12 mouse cellular contexts compared by ENCODE assay signal in genomic region chr16:32688770-32689169, GRCm38 (mm10). TPM values are rescaled to one million over a fixed set of nuclear protein-coding genes. Genes with fewer than 3 reads are reported as not detected.
DNase-seq lines count a peak whose midpoint lies in the region; ATAC-seq lines count a peak whose summit lies in the region.
"Had no signal": no experiment of that assay in that cellular context is flagged by ENCODE, and none has a peak within 500 bp of the region (broad histone marks: within the 10 kb centered on the region; RNA-seq: fewer than 3 reads in every experiment).

No protein-coding gene starts in this region.

- peak; percentile 73 to 78 for DNase-seq in adrenal gland, adult (ENCODE audit: inconsistent age in 2 of 2, low spot score in 1 of 2)
- DNase-seq in adrenal gland, adult 18-20 months (ENCODE audit: low spot score in 2 of 2), result no peak
- DNase-seq in layer of hippocampus, adult 9-11 months, result peak; percentile 84
- DNase-seq in left cerebral cortex, postnatal 25 days (ENCODE audit: low spot score in 2 of 2), result no peak
- no peak for DNase-seq in retina, postnatal 1 day
- DNase-seq in spleen, adult 12 weeks (ENCODE audit: low spot score), result no peak
- DNase-seq: cerebellum, adult 9-11 months had no signal

- no peaks in the 10 kb centered on the region for H3K36me3 ChIP-seq in megakaryocyte, embryonic 14.5 days (replicated peaks; ENCODE audit: low read length)
- H3K36me3 ChIP-seq: midbrain, embryonic 12.5 days had no signal

- H3K4me1 ChIP-seq in megakaryocyte, embryonic 14.5 days, result peaks cover 48% of the 10 kb centered on the region
- H3K4me1 ChIP-seq: midbrain, embryonic 12.5 days had no signal

- no peaks in the 10 kb centered on the region for H3K9me3 ChIP-seq in megakaryocyte, embryonic 14.5 days
- H3K9me3 ChIP-seq: midbrain, embryonic 12.5 days had no signal

- H3K4me3 ChIP-seq in megakaryocyte, embryonic 14.5 days (replicated peaks), result peak overlapping the region; percentile 86
- H3K4me3 ChIP-seq: midbrain, embryonic 12.5 days had no signal

- intact Hi-C loops in left cerebral cortex, postnatal 25 days (cut with DNase I), result loop anchor here (1.0 kb wide), 1 partner anchor 50 kb away; no protein-coding TSS in a partner anchor

- no peak for ATAC-seq in megakaryocyte, adult 5-6 weeks (ENCODE audit: poor library complexity, severe bottlenecking)

- H3K27me3 ChIP-seq in megakaryocyte, embryonic 14.5 days (replicated peaks), result peaks cover 3% of the 10 kb centered on the region
- H3K27me3 ChIP-seq: midbrain, embryonic 12.5 days had no signal

RNA-seq across cellular contexts. Expression of gene Tnk2, which starts 45.1 kb away (rescaled TPM):
- total RNA-seq in adrenal gland, adult 18-20 months (2021), result 10 to 100 TPM; 29.9 to 33.1 TPM
- 230 and 1,256 TPM in 2 replicates for polyA plus RNA-seq in megakaryocyte, embryonic 14.5 days (2012; ENCODE audit: insufficient read depth, low replicate concordance)
- total RNA-seq in megakaryocyte, adult 5-6 weeks (2015), result 5.5 and 12.0 TPM in 2 replicates
- 6.4 and 8.6 TPM in 2 replicates for total RNA-seq in megakaryocyte, adult 5-6 weeks (2017)
- total RNA-seq in left cerebral cortex, postnatal 25 days (2021), result 100 to 1,000 TPM; 179 to 184 TPM

RNA-seq across cellular contexts. Expression of gene Muc4, which starts 46.9 kb away (rescaled TPM):
- total RNA-seq in adrenal gland, adult 18-20 months (2021), result not detected
- not detected in 2 replicates for polyA plus RNA-seq in megakaryocyte, embryonic 14.5 days (2012; ENCODE audit: insufficient read depth, low replicate concordance)
- total RNA-seq in megakaryocyte, adult 5-6 weeks (2015), result not detected in 2 replicates
- total RNA-seq in megakaryocyte, adult 5-6 weeks (2017), result not detected in 2 replicates
- total RNA-seq in left cerebral cortex, postnatal 25 days (2021), result not detected
- total RNA-seq: left cerebral cortex, adult 18-20 months; MEL had no signal

Comparison
In these comparisons a context has a peak if more than half of its experiments do, and no peak if none do; other contexts are left out.
1. DNase-seq: peak in adrenal gland, adult (2 of 2) and layer of hippocampus, adult 9-11 months (single experiment); none in adrenal gland, adult 18-20 months (0 of 2), left cerebral cortex, postnatal 25 days (0 of 2), retina, postnatal 1 day (single experiment) and spleen, adult 12 weeks (single experiment).
2. RNA of gene Tnk2, which starts 45.1 kb away (total RNA-seq): 179 to 184 TPM in left cerebral cortex, postnatal 25 days; 29.9 to 33.1 TPM in adrenal gland, adult 18-20 months and 5.5 to 12.0 TPM in megakaryocyte, adult 5-6 weeks; every median in the first group is over 4 times any median in the second.